Mouse (Mus musculus): ENCODE measurements around the gene Fgd1. TPM values are rescaled to one million over a fixed set of nuclear protein-coding genes. Genes with fewer than 3 reads are reported as not detected.
A peak's percentile ranks its signal among the peaks of the same experiment; 100 is the strongest.

Gene Fgd1
- total RNA-seq, 2 experiments from 2014 or later: 16.6 to 18.6 TPM

DNA sequence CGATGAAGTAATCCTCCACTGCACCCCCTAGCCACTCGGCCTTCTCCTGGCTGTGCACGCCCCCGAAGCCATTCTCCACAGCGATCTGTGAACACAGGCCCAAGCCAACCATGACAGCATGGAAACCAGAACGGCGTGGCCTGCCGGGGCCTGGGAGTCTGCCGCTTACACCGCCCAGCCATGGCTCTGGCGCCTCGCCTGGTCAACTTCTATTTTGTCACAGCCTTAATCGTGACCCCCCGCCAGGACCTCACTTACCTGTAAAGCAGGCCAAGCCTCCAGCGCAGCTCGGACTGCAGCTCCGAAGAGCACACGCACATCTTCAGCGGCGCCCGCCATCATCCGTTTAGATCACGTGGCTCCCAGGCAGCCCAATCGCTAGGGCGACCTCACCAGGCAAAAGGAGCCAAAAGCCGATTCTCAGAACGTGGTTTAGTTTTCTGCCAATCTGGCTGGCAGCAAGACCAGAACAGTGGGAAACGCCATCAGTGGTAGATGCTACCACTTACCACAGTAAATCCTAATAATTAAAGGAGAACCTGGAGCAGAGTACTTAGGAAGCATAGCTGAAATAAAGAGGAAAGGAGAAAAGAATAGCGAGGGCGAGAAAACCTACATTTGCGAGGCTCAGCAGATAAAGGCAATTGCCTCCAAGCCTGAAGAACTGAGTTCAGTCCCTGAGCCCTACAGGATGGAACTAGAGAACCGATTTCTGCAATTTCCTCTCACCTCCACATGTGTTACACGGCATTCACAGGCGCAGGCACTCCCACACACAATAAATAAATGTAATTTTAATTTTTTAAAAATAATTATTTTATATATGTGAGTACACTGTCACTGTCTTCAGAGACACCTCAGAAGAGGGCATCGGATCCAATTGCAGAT is 50.5 kb downstream of the Fgd1 start, which contains the start of gene Tsr2:
TSS of gene Tsr2 (minus strand) at position 373 of the 888 bp plus-strand sequence.
- DNase-seq: peak; percentile 65 to 74

DNA sequence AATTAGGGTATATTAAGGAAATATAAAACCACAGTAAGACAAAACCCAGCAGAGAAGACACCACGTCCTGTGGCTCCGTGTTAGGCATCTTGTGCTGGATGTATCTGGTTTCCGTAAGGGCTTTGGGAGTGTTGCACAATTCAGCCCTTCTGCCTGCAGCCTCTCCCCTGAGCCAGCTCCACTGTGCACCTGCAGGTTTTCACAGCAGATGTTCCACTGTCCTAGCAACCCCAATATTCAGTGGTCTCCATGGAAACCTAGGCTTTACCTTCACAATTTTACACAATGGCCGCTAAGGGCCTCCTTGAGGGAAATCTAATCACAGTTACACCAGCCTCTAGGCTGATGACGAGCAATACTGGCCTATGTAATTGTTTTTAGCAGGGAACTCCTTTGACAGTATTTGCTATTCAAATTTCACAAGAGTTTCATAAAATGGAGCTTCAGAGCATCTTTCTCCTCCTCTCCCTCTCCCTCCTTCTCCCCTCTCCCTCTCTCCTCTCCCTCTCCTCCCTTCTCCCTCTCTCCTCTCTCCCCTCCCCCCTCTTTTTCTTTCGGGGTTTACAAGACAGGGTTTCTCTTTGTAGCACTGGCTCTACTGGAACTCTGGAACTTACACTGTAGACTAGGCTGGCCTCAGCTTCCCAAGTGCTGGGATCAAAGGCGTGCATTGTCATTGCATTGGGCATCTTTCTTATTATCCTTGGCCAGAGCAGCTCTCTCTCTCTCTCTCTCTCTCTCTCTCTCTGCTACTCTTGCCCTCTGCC is 61.5 kb downstream of the Fgd1 start:
- no peak for DNase-seq

GRCm38 (mm10) chrX:151116795-151117194 is 70.8 kb downstream of the Fgd1 start:
- DNase-seq: peak; percentile 11 to 13

DNA sequence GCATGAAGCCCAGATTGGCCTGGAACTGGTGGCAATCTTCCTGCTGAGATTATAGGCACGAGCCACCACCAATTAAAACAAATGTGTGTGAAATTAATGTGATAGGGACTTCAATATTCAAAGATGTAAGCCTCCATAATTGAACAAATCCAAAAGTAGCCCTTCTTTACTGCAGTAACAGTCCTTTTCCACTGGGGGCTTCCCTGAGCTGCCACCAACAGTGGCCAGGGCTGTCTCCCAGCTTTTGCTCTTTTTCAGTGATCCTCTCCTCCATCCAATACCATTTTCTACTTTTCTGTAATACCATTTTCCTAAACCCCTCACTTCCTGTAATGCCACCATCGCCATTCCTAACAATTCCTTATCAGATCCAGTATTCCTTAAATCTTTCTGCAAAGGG is 71.5 kb downstream of the Fgd1 start:
- DNase-seq: no peak

DNA sequence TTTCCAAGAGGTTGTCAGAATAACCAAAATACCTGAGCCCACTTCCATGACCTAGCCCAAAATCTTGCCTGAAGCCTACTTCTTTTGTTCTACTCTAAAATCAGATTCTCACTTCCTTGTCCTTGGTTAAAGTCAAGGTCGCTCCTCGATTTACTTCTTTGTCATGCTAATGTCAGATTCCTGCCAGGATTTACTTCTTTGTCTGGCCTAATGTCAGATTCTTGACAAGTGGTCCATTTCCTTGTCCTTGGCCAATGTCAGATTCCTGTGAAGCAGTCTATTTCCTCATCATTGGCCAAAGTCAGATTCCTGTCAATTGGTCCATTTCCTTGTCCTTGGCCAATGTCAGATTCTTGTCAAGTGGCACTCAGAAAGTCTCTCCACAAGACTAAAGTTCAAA is 78.0 kb downstream of the Fgd1 start:
- DNase-seq: no peak

GRCm38 (mm10) chrX:151130493-151130892 is 84.5 kb downstream of the Fgd1 start:
- DNase-seq: no peak

GRCm38 (mm10) chrX:151132785-151133184 is 86.8 kb downstream of the Fgd1 start:
- no peak for DNase-seq

Other genes with a start within 250 kb of the Fgd1 start
- 10 to 100 TPM; 42.7 to 43.6 TPM for gene Maged2, start 231.8 kb upstream of the Fgd1 start, total RNA-seq (2021)
- 100 to 1,000 TPM; 183 to 187 TPM for gene Gnl3l, start 28.8 kb upstream of the Fgd1 start, total RNA-seq (2021)
- 10 to 100 TPM; 69.1 to 73.1 TPM for gene Tsr2, start 50.4 kb downstream of the Fgd1 start, total RNA-seq (2021)
- gene Wnk3, start 151.9 kb downstream of the Fgd1 start, total RNA-seq (2021): 10 to 100 TPM; 39.0 to 40.8 TPM